Mouse (Mus musculus): ENCODE measurements around the gene Slc29a1.
"Not testable (repeated sequence)": the region's sequence is repeated elsewhere in the genome, so short reads cannot be mapped to it uniquely, and the experiment has no call there.

DNA sequence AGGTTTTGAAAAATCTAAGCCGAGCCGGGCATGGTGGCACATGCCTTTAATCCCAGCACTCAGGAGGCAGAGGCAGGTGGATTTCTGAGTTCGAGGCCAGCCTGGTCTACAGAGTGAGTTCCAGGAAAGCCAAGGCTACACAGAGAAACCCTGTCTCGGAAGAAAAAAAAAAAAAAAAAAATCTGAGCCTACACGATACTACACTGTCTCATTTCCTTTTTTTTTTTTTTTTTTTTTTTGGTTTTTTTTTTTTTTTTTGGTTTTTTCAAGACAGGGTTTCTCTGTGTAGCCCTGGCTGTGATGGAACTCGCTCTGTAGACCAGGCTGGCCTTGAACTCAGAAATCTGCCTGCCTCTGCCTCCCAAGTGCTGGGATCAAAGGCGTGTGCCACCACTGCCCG lies 24.0 kb upstream of the Slc29a1 start:
- TF ChIP-seq CTCF (IDR thresholded peaks at IDR 0.05; ENCODE audit: low read depth, low read length); POLR2A (IDR thresholded peaks at IDR 0.05; ENCODE audit: insufficient read depth, low read length): not testable (repeated sequence)

Measured in ES-Bruce4 (cell line).